11 mouse cellular contexts compared by ENCODE assay signal in genomic region chr5:64738781-64739310, GRCm38 (mm10).
DNase-seq lines count a peak whose midpoint lies in the region; ATAC-seq and TF ChIP-seq lines count a peak whose summit lies in the region.
"Had no signal": no experiment of that assay in that cellular context is flagged by ENCODE, and none has a peak within 500 bp of the region (broad histone marks: within the 10 kb centered on the region; RNA-seq: fewer than 3 reads in every experiment).

No protein-coding gene starts in this region.

- ATAC-seq in kidney, embryonic 16.5 days (ENCODE audit: low FRiP score, low TSS enrichment), result peak; percentile 29; the same call in 1 of the 2 replicates
- peak; percentile 41; the same call in 1 of the 2 replicates for ATAC-seq in forebrain, embryonic 12.5 days (ENCODE audit: low FRiP score)
- ATAC-seq: liver, postnatal 0 days had no signal

- H3K4me1 ChIP-seq in kidney, embryonic 16.5 days (ENCODE audit: insufficient read depth, low read length), result peaks cover 26% of the 10 kb centered on the region
- H3K4me1 ChIP-seq in forebrain, embryonic 12.5 days, result peaks cover 25% of the 10 kb centered on the region
- peaks cover 29% of the 10 kb centered on the region for H3K4me1 ChIP-seq in limb, embryonic 10.5 days

- no peaks in the 10 kb centered on the region for H3K36me3 ChIP-seq in kidney, embryonic 16.5 days (ENCODE audit: insufficient read depth, low read length)
- H3K36me3 ChIP-seq in forebrain, embryonic 12.5 days (replicated peaks), result no peaks in the 10 kb centered on the region
- H3K36me3 ChIP-seq in limb, embryonic 10.5 days, result no peaks in the 10 kb centered on the region

- DNase-seq in kidney, postnatal 36 days, result no peak
- no peak for DNase-seq in limb, embryonic 10.5 days (ENCODE audit: low spot score)
- peak; percentile 42 for DNase-seq in retina, embryonic 14.5 days (ENCODE audit: low spot score)
- DNase-seq in frontal cortex, postnatal 36 days (ENCODE audit: low spot score in 2 of 2), result no peak
- DNase-seq in layer of hippocampus, adult 9-10 months (ENCODE audit: low spot score), result no peak
- DNase-seq in layer of hippocampus, adult 2 months (ENCODE audit: low spot score in 2 of 2), result no peak
- DNase-seq: kidney, adult 8-10 months; liver, postnatal 0 days; thymus, postnatal 14 days had no signal

- 0 out of 2 replicates have a peak overlapping the region, but pooled peaks have one; percentile 3 for H3K9ac ChIP-seq in kidney, embryonic 16.5 days (replicated peaks; ENCODE audit: low read length)
- peak overlapping the region; percentile 13; the same call in 1 of the 2 replicates for H3K9ac ChIP-seq in forebrain, embryonic 12.5 days
- H3K9ac ChIP-seq: liver, postnatal 0 days had no signal

- TF ChIP-seq CTCF in layer of hippocampus, adult 2 months (conservative IDR thresholded peaks at IDR 0.05), result no peak

- peak overlapping the region; percentile 69 for H3K27ac ChIP-seq in kidney, embryonic 16.5 days (ENCODE audit: low read length)
- peak overlapping the region; percentile 71; the same call in 1 of the 2 replicates for H3K27ac ChIP-seq in forebrain, embryonic 12.5 days
- peak overlapping the region; percentile 87 for H3K27ac ChIP-seq in limb, embryonic 10.5 days
- H3K27ac ChIP-seq in layer of hippocampus, adult 2 months, result no peak overlapping the region

- H3K4me3 ChIP-seq in kidney, embryonic 16.5 days (ENCODE audit: low read length), result no peak overlapping the region
- H3K4me3 ChIP-seq in forebrain, embryonic 12.5 days (replicated peaks), result no peak overlapping the region
- H3K4me3 ChIP-seq in limb, embryonic 10.5 days, result no peak overlapping the region
- no peak overlapping the region for H3K4me3 ChIP-seq in layer of hippocampus, adult 2 months

- 16% methylated on average over 10 of the region's 10 CpGs for WGBS in kidney, embryonic 16.5 days
- 11% methylated on average over 10 of the region's 10 CpGs for WGBS in forebrain, embryonic 12.5 days
- WGBS in limb, embryonic 10.5 days, result 46% methylated on average over 10 of the region's 10 CpGs

- peak overlapping the region; percentile 39 for H3K4me2 ChIP-seq in kidney, embryonic 16.5 days (replicated peaks; ENCODE audit: low read depth, low read length)
- peak overlapping the region; percentile 24 for H3K4me2 ChIP-seq in forebrain, embryonic 12.5 days

- H3K27me3 ChIP-seq in kidney, embryonic 16.5 days (ENCODE audit: insufficient read depth, low read length), result no peaks in the 10 kb centered on the region
- H3K27me3 ChIP-seq in forebrain, embryonic 12.5 days, result no peaks in the 10 kb centered on the region
- no peaks in the 10 kb centered on the region for H3K27me3 ChIP-seq in limb, embryonic 10.5 days (ENCODE audit: low read depth, poor library complexity, severe bottlenecking)

- no peaks in the 10 kb centered on the region for H3K9me3 ChIP-seq in kidney, embryonic 16.5 days (ENCODE audit: low read length)
- no peaks in the 10 kb centered on the region for H3K9me3 ChIP-seq in forebrain, embryonic 12.5 days
- H3K9me3 ChIP-seq in limb, embryonic 10.5 days (replicated peaks), result no peaks in the 10 kb centered on the region
